Mouse (Mus musculus): ENCODE measurements at regions not wholly inside any gene's neighbourhood (a gene's known extent, or its start where the extent isn't known, plus 50 kb on each side); places are given as distances from the start of the nearest gene placed in this dataset.

- no peaks in the 10 kb centered on the region for H3K9me3 ChIP-seq (ENCODE audit: control insufficient read depth, low read length)
- DNase-seq (ENCODE audit: low spot score): peak; percentile 27
- no peak overlapping the region for H3K4me3 ChIP-seq (ENCODE audit: low read depth, low read length)
- H3K9ac ChIP-seq (ENCODE audit: low read length): no peak overlapping the region
- H3K4me2 ChIP-seq (ENCODE audit: low read depth): no peak overlapping the region
- H3K27me3 ChIP-seq (ENCODE audit: control insufficient read depth, insufficient read depth, low read length): no peaks in the 10 kb centered on the region
- H3K27ac ChIP-seq (ENCODE audit: low read depth, low read length): no peak overlapping the region
- H3K4me1 ChIP-seq (ENCODE audit: control insufficient read depth, insufficient read depth, low read length): peaks cover 4% of the 10 kb centered on the region; the same call in 1 of the 2 replicates
- WGBS: 57% methylated on average over 9 of the region's 9 CpGs
- no peak for ATAC-seq (ENCODE audit: insufficient read depth, low FRiP score, low TSS enrichment)
- H3K36me3 ChIP-seq (ENCODE audit: control insufficient read depth, insufficient read depth, low read length): no peaks in the 10 kb centered on the region
These were observed 66.0 kb upstream of the Fat4 start for GRCm38 (mm10) chr3:38820787-38821186.

GRCm38 (mm10) chr3:38820315-38820714 is 66.4 kb upstream of the Fat4 start:
- WGBS: 86% methylated on average over 7 of the region's 7 CpGs

GRCm38 (mm10) chr3:38817651-38818050 is 69.1 kb upstream of the Fat4 start:
- Histone ChIP-seq H3K9ac (ENCODE audit: low read length) (no peak overlapping the region), H3K9me3 (ENCODE audit: control insufficient read depth, low read length) (no peaks in the 10 kb centered on the region), H3K4me1 (ENCODE audit: control insufficient read depth, insufficient read depth, low read length) (peaks cover 4% of the 10 kb centered on the region; the same call in 1 of the 2 replicates), H3K4me3 (ENCODE audit: low read depth, low read length) (no peak overlapping the region), H3K27ac (ENCODE audit: low read depth, low read length) (no peak overlapping the region), H3K36me3 (ENCODE audit: control insufficient read depth, insufficient read depth, low read length) (no peaks in the 10 kb centered on the region), H3K4me2 (ENCODE audit: low read depth) (no peak overlapping the region), H3K27me3 (ENCODE audit: control insufficient read depth, insufficient read depth, low read length) (no peaks in the 10 kb centered on the region)
- 76% methylated on average over 5 of the region's 5 CpGs for WGBS
- ATAC-seq (ENCODE audit: insufficient read depth, low FRiP score, low TSS enrichment): no peak
- no peak for DNase-seq (ENCODE audit: low spot score)

More at GRCm38 (mm10) chr3:38820315-38820714, 66.4 kb upstream of the Fat4 start:
- DNase-seq (ENCODE audit: low spot score) (no peak), ATAC-seq (ENCODE audit: insufficient read depth, low FRiP score, low TSS enrichment) (no peak)
- Histone ChIP-seq H3K9ac (ENCODE audit: low read length) (no peak overlapping the region), H3K4me1 (ENCODE audit: control insufficient read depth, insufficient read depth, low read length) (peaks cover 4% of the 10 kb centered on the region; the same call in 1 of the 2 replicates), H3K9me3 (ENCODE audit: control insufficient read depth, low read length) (no peaks in the 10 kb centered on the region), H3K4me3 (ENCODE audit: low read depth, low read length) (no peak overlapping the region), H3K27me3 (ENCODE audit: control insufficient read depth, insufficient read depth, low read length) (no peaks in the 10 kb centered on the region), H3K27ac (ENCODE audit: low read depth, low read length) (no peak overlapping the region), H3K4me2 (ENCODE audit: low read depth) (no peak overlapping the region), H3K36me3 (ENCODE audit: control insufficient read depth, insufficient read depth, low read length) (no peaks in the 10 kb centered on the region)

GRCm38 (mm10) chr3:38812457-38812856 is 74.3 kb upstream of the Fat4 start:
- no peaks in the 10 kb centered on the region for H3K27me3 ChIP-seq (ENCODE audit: control insufficient read depth, insufficient read depth, low read length)

GRCm38 (mm10) chr3:38811635-38812034 is 75.1 kb upstream of the Fat4 start:
- H3K27me3 ChIP-seq (ENCODE audit: control insufficient read depth, insufficient read depth, low read length): no peaks in the 10 kb centered on the region
- no peaks in the 10 kb centered on the region for H3K9me3 ChIP-seq (ENCODE audit: control insufficient read depth, low read length)
- ATAC-seq (ENCODE audit: insufficient read depth, low FRiP score, low TSS enrichment): no peak
- no peak overlapping the region for H3K9ac ChIP-seq (ENCODE audit: low read length)
- H3K36me3 ChIP-seq (ENCODE audit: control insufficient read depth, insufficient read depth, low read length): no peaks in the 10 kb centered on the region
- WGBS: 91% methylated on average over 8 of the region's 8 CpGs
- H3K27ac ChIP-seq (ENCODE audit: low read depth, low read length): no peak overlapping the region
- H3K4me3 ChIP-seq (ENCODE audit: low read depth, low read length): no peak overlapping the region
- no peak overlapping the region for H3K4me2 ChIP-seq (ENCODE audit: low read depth)
- DNase-seq (ENCODE audit: low spot score): no peak
- no peaks in the 10 kb centered on the region for H3K4me1 ChIP-seq (ENCODE audit: control insufficient read depth, insufficient read depth, low read length)

More at GRCm38 (mm10) chr3:38812457-38812856, 74.3 kb upstream of the Fat4 start:
- no peaks in the 10 kb centered on the region for H3K4me1 ChIP-seq (ENCODE audit: control insufficient read depth, insufficient read depth, low read length)
- H3K27ac ChIP-seq (ENCODE audit: low read depth, low read length): no peak overlapping the region
- H3K4me2 ChIP-seq (ENCODE audit: low read depth): no peak overlapping the region
- H3K9me3 ChIP-seq (ENCODE audit: control insufficient read depth, low read length): no peaks in the 10 kb centered on the region
- 81% methylated on average over 4 of the region's 4 CpGs for WGBS
- DNase-seq (ENCODE audit: low spot score) (no peak), ATAC-seq (ENCODE audit: insufficient read depth, low FRiP score, low TSS enrichment) (no peak; the same call in 1 of the 2 replicates)
- no peak overlapping the region for H3K9ac ChIP-seq (ENCODE audit: low read length)
- no peak overlapping the region for H3K4me3 ChIP-seq (ENCODE audit: low read depth, low read length)
- H3K36me3 ChIP-seq (ENCODE audit: control insufficient read depth, insufficient read depth, low read length): no peaks in the 10 kb centered on the region

- Histone ChIP-seq H3K4me2 (ENCODE audit: low read depth) (no peak overlapping the region), H3K4me1 (ENCODE audit: control insufficient read depth, insufficient read depth, low read length) (no peaks in the 10 kb centered on the region), H3K27me3 (ENCODE audit: control insufficient read depth, insufficient read depth, low read length) (no peaks in the 10 kb centered on the region), H3K36me3 (ENCODE audit: control insufficient read depth, insufficient read depth, low read length) (no peaks in the 10 kb centered on the region), H3K27ac (ENCODE audit: low read depth, low read length) (no peak overlapping the region), H3K4me3 (ENCODE audit: low read depth, low read length) (no peak overlapping the region), H3K9ac (ENCODE audit: low read length) (no peak overlapping the region), H3K9me3 (ENCODE audit: control insufficient read depth, low read length) (no peaks in the 10 kb centered on the region)
- 83% methylated on average over 1 of the region's 1 CpGs for WGBS
- DNase-seq (ENCODE audit: low spot score) (no peak), ATAC-seq (ENCODE audit: insufficient read depth, low FRiP score, low TSS enrichment) (no peak)
These were observed 80.2 kb upstream of the Fat4 start for GRCm38 (mm10) chr3:38806469-38807055.

GRCm38 (mm10) chr3:38806036-38806435 is 80.7 kb upstream of the Fat4 start:
- DNase-seq (ENCODE audit: low spot score) (no peak), ATAC-seq (ENCODE audit: insufficient read depth, low FRiP score, low TSS enrichment) (no peak)
- no peak overlapping the region for H3K4me3 ChIP-seq (ENCODE audit: low read depth, low read length)
- no peaks in the 10 kb centered on the region for H3K36me3 ChIP-seq (ENCODE audit: control insufficient read depth, insufficient read depth, low read length)
- no peaks in the 10 kb centered on the region for H3K4me1 ChIP-seq (ENCODE audit: control insufficient read depth, insufficient read depth, low read length)
- H3K27me3 ChIP-seq (ENCODE audit: control insufficient read depth, insufficient read depth, low read length): no peaks in the 10 kb centered on the region
- no peaks in the 10 kb centered on the region for H3K9me3 ChIP-seq (ENCODE audit: control insufficient read depth, low read length)
- no peak overlapping the region for H3K4me2 ChIP-seq (ENCODE audit: low read depth)
- WGBS: 67% methylated on average over 5 of the region's 5 CpGs
- H3K9ac ChIP-seq (ENCODE audit: low read length): no peak overlapping the region
- H3K27ac ChIP-seq (ENCODE audit: low read depth, low read length): no peak overlapping the region

GRCm38 (mm10) chr3:38795646-38796301 is 91.0 kb upstream of the Fat4 start:
- H3K27me3 ChIP-seq (ENCODE audit: control insufficient read depth, insufficient read depth, low read length): no peaks in the 10 kb centered on the region
- H3K9ac ChIP-seq (ENCODE audit: low read length): no peak overlapping the region
- no peak overlapping the region for H3K4me2 ChIP-seq (ENCODE audit: low read depth)
- H3K9me3 ChIP-seq (ENCODE audit: control insufficient read depth, low read length): no peaks in the 10 kb centered on the region
- H3K4me1 ChIP-seq (ENCODE audit: control insufficient read depth, insufficient read depth, low read length): no peaks in the 10 kb centered on the region
- H3K4me3 ChIP-seq (ENCODE audit: low read depth, low read length): no peak overlapping the region
- H3K36me3 ChIP-seq (ENCODE audit: control insufficient read depth, insufficient read depth, low read length): no peaks in the 10 kb centered on the region
- no peak overlapping the region for H3K27ac ChIP-seq (ENCODE audit: low read depth, low read length)
- no peak for ATAC-seq (ENCODE audit: insufficient read depth, low FRiP score, low TSS enrichment)
- 85% methylated on average over 11 of the region's 11 CpGs for WGBS
- no peak for DNase-seq (ENCODE audit: low spot score)

- DNase-seq (ENCODE audit: low spot score): no peak
- Histone ChIP-seq H3K27ac (ENCODE audit: low read depth, low read length) (no peak overlapping the region), H3K4me3 (ENCODE audit: low read depth, low read length) (no peak overlapping the region), H3K9ac (ENCODE audit: low read length) (no peak overlapping the region), H3K9me3 (ENCODE audit: control insufficient read depth, low read length) (no peaks in the 10 kb centered on the region), H3K4me1 (ENCODE audit: control insufficient read depth, insufficient read depth, low read length) (no peaks in the 10 kb centered on the region), H3K27me3 (ENCODE audit: control insufficient read depth, insufficient read depth, low read length) (no peaks in the 10 kb centered on the region), H3K4me2 (ENCODE audit: low read depth) (no peak overlapping the region), H3K36me3 (ENCODE audit: control insufficient read depth, insufficient read depth, low read length) (no peaks in the 10 kb centered on the region)
- no peak for ATAC-seq (ENCODE audit: insufficient read depth, low FRiP score, low TSS enrichment)
- WGBS: 90% methylated on average over 3 of the region's 3 CpGs
These were observed 93.5 kb upstream of the Fat4 start for GRCm38 (mm10) chr3:38793221-38793620.

Data from neural tube, embryonic 11.5 days (tissue).